Comparison of ENCODE assay signal across 8 mouse cellular contexts in the genomic region with DNA sequence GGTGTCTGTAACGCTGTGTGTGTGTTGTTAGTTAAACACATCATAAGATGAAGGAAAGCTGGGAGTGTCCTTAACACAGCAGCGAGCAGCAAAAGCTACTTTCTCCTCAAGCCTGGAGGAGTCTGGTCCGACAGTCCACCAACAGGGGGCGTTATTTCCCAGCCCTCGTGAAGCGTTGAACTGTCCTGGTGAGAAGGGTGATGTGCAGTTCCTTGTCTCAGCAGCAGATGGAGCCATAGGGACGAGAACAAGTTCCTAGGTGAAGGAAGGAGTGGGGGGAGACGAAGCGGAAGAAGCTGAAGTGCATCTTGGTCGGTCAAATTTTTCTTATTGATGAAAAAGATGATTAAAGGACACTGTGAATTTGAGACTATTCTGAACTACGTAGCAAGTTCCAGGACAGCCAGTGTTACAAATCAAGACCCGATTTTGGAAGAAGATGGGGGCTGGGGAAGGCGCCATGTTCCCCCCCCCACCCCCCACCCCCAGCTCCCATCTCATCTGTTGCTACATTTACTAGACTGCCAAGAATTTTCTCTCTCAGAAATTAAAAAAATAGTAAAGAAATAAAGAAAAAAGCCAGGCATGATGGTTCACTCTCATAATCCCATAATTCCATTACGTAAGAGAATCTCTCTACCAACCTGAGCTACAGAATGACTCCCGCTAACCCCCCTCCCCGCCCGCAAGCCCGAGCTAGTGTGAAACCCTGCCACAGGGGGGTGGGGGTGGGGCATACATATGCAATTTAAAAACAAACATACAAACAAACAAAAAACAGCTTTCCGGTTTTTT. TPM values are rescaled to one million over a fixed set of nuclear protein-coding genes. Genes with fewer than 3 reads are reported as not detected.
DNase-seq lines count a peak whose midpoint lies in the region; ATAC-seq lines count a peak whose summit lies in the region.

No protein-coding gene starts in this region.

- peak overlapping the region; percentile 37; the same call in 1 of the 2 replicates for H3K9ac ChIP-seq in hindbrain, embryonic 11.5 days (ENCODE audit: low read depth, low read length)
- H3K9ac ChIP-seq in lung, embryonic 16.5 days (ENCODE audit: low read length) = no peak overlapping the region

- peak; percentile 99 for DNase-seq in NIH3T3 (ENCODE audit: low read depth)
- peak; percentile 99 to 100 for DNase-seq in cerebellum, postnatal 10 days
- DNase-seq in frontal cortex, postnatal 10 days (ENCODE audit: low spot score in 2 of 2) = peak; percentile 91 to 95
- peak; percentile 99 for DNase-seq in hindbrain, embryonic 11.5 days (ENCODE audit: low spot score)
- DNase-seq in layer of hippocampus, adult 9-11 months = peak; percentile 97
- DNase-seq in ovary, postnatal 10 days (ENCODE audit: low spot score) = peak; percentile 95
- peak; percentile 92 for DNase-seq in thymus, postnatal 0 days (ENCODE audit: low spot score)

- H3K4me2 ChIP-seq in hindbrain, embryonic 11.5 days (replicated peaks; ENCODE audit: low read depth, low read length) = peak overlapping the region; percentile 51
- peak overlapping the region; percentile 61 for H3K4me2 ChIP-seq in lung, embryonic 16.5 days (ENCODE audit: low read depth, low read length)

- WGBS in hindbrain, embryonic 11.5 days = 7% methylated on average over 19 of the region's 19 CpGs
- WGBS in lung, embryonic 16.5 days = 6% methylated on average over 19 of the region's 19 CpGs

- H3K9me3 ChIP-seq in hindbrain, embryonic 11.5 days (ENCODE audit: control insufficient read depth, low read length) = no peaks in the 10 kb centered on the region
- no peaks in the 10 kb centered on the region for H3K9me3 ChIP-seq in lung, embryonic 16.5 days (ENCODE audit: control insufficient read depth, low read length)

- no peaks in the 10 kb centered on the region for H3K4me1 ChIP-seq in hindbrain, embryonic 11.5 days (replicated peaks; ENCODE audit: control insufficient read depth, insufficient read depth, low read length)
- H3K4me1 ChIP-seq in lung, embryonic 16.5 days (replicated peaks; ENCODE audit: control insufficient read depth, insufficient read depth, low read length) = peaks cover 2% of the 10 kb centered on the region; the same call in 1 of the 2 replicates

- peak overlapping the region; percentile 38 for H3K4me3 ChIP-seq in hindbrain, embryonic 11.5 days (ENCODE audit: low read depth, low read length)
- H3K4me3 ChIP-seq in lung, embryonic 16.5 days (ENCODE audit: low read length) = peak overlapping the region; percentile 41

- H3K27ac ChIP-seq in hindbrain, embryonic 11.5 days (ENCODE audit: low read depth, low read length) = no peak overlapping the region
- H3K27ac ChIP-seq in lung, embryonic 16.5 days (ENCODE audit: low read length) = no peak overlapping the region

- H3K27me3 ChIP-seq in hindbrain, embryonic 11.5 days (ENCODE audit: control insufficient read depth, insufficient read depth, low read length) = no peaks in the 10 kb centered on the region
- H3K27me3 ChIP-seq in lung, embryonic 16.5 days (ENCODE audit: control insufficient read depth, insufficient read depth, low read depth, low read length) = no peaks in the 10 kb centered on the region

- ATAC-seq in hindbrain, embryonic 11.5 days (ENCODE audit: low FRiP score) = peak; percentile 92
- ATAC-seq in lung, embryonic 16.5 days (ENCODE audit: low read depth) = peak; percentile 73

- no peaks in the 10 kb centered on the region for H3K36me3 ChIP-seq in hindbrain, embryonic 11.5 days (ENCODE audit: control insufficient read depth, insufficient read depth, low read length)
- no peaks in the 10 kb centered on the region for H3K36me3 ChIP-seq in lung, embryonic 16.5 days (ENCODE audit: control insufficient read depth, insufficient read depth, low read length)

RNA-seq across cellular contexts. Expression of a gene that starts 37.7 kb away (rescaled TPM):
- 0.07 and 0.32 TPM in 2 replicates for polyA plus RNA-seq in hindbrain, embryonic 11.5 days (2014; fragmentation: Nextera tagmentation; extraction: Ambion mirVana)
- polyA plus RNA-seq in lung, embryonic 16.5 days (2015; fragmentation: Nextera tagmentation; extraction: Ambion mirVana) = 0.28 and 0.54 TPM in 2 replicates
- 0.07 TPM in 1 of 2 replicates, not detected in the other for polyA plus RNA-seq in thymus, postnatal 0 days (2015; fragmentation: Nextera tagmentation; extraction: Ambion mirVana)

RNA-seq across cellular contexts. Expression of a gene that starts 43.4 kb away (rescaled TPM):
- not detected in 2 replicates for polyA plus RNA-seq in hindbrain, embryonic 11.5 days (2014; fragmentation: Nextera tagmentation; extraction: Ambion mirVana)
- 0.39 TPM in 1 of 2 replicates, not detected in the other for polyA plus RNA-seq in lung, embryonic 16.5 days (2015; fragmentation: Nextera tagmentation; extraction: Ambion mirVana)
- 3.9 and 4.4 TPM in 2 replicates for polyA plus RNA-seq in thymus, postnatal 0 days (2015; fragmentation: Nextera tagmentation; extraction: Ambion mirVana)

RNA-seq across cellular contexts. Expression of a gene that starts 59.7 kb away (rescaled TPM):
- 0.25 TPM in 1 of 2 replicates, not detected in the other for polyA plus RNA-seq in hindbrain, embryonic 11.5 days (2014; fragmentation: Nextera tagmentation; extraction: Ambion mirVana)
- 0.06 TPM in 1 of 2 replicates, not detected in the other for polyA plus RNA-seq in lung, embryonic 16.5 days (2015; fragmentation: Nextera tagmentation; extraction: Ambion mirVana)
- 0.83 and 0.90 TPM in 2 replicates for polyA plus RNA-seq in thymus, postnatal 0 days (2015; fragmentation: Nextera tagmentation; extraction: Ambion mirVana)
